Mouse (Mus musculus) testis, postnatal 14 days (tissue): Measurements from ENCODE around the gene Gm21173.
"Not testable (repeated sequence)": the region's sequence is repeated elsewhere in the genome, so short reads cannot be mapped to it uniquely, and the experiment has no call there.

Source experiments
- DNase-seq: peaks from one replicate; pipeline ENCODE4 v3.0.0; 2021; ENCODE audit warnings: low spot score

Gm21173 gene

DNA sequence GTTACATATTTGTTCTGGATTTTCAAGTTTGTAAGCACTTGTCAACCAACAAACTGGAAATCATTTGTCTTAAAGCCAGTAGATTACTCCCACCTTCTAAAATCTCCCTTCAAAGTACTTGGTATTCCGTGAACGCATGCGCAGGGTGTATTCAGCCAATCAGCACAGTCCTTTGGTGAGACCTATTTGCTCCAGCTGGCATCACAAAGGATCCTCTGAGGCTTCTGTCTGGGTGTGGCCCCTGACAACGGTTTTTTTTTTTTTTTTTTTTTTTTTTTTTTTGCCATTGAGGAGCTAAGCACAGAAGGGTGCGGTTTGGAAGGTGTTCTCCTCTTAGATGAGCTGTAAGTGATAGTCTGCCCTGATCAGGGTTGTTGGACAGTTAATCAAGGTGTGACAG, at the start of gene Gm21173:
Gene Gm21173, plus strand, starts transcription at position 301 of the 400 bp plus-strand sequence.
- DNase-seq, result not testable (repeated sequence)
